Mouse (Mus musculus) 3134 (cell line): ENCODE measurements at regions not wholly inside any gene's neighbourhood (a gene's known extent, or its start where the extent isn't known, plus 50 kb on each side); places are given as distances from the start of the nearest gene placed in this dataset.
"Not testable (repeated sequence)": the region's sequence is repeated elsewhere in the genome, so short reads cannot be mapped to it uniquely, and the experiment has no call there.

Experiments
- DNase-seq: peaks from one replicate; pipeline ENCODE4 v3.0.0-alpha.2; 2011; ENCODE audit warnings: low spot score; ENCODE audit not compliant: insufficient read length; ENCODE audit errors: extremely low read depth

GRCm38 (mm10) chr9:82484341-82484740 lies 345.0 kb upstream of the Irak1bp1 start:
- DNase-seq = no peak

DNA sequence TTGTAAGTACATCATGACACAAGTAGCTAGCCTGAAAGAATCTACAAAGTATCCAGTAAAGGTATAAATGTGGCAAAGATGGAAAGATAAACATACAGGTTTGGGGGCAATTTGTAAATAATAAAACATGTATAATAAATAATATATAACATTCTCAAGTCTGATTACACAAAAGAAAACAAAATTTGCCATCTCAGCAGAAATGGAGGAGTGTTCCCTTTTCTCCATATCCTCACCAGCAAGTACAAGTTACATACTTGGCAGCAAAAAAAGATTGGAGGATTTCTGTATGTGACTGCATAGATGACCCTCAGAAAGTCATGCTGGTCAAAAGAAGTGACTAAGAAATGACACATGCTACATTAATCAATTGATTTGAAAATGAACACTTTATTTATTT lies 335.9 kb upstream of the Irak1bp1 start:
- no peak for DNase-seq

- DNase-seq = no peak
Observed at GRCm38 (mm10) chr9:82510014-82510413, 319.3 kb upstream of the Irak1bp1 start.

DNA sequence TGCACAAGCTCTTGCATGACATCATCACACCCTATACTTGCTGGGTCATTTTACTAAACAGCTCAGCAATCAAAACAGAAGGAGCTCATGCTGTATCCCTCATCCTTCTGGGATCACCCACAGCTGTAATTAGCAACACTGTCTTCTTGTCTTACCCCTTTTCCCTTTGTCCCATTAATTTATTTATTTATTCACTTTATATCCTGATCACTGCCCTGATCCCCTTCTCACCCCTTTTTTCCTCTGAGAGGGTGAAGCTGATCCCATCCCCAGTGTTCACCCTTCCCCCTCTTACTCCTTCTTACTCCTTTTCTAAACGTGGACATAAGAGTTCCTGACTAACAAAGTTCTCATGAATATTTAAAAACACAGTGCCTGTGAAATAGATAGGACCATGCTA lies 310.3 kb upstream of the Irak1bp1 start:
- no peak for DNase-seq

DNA sequence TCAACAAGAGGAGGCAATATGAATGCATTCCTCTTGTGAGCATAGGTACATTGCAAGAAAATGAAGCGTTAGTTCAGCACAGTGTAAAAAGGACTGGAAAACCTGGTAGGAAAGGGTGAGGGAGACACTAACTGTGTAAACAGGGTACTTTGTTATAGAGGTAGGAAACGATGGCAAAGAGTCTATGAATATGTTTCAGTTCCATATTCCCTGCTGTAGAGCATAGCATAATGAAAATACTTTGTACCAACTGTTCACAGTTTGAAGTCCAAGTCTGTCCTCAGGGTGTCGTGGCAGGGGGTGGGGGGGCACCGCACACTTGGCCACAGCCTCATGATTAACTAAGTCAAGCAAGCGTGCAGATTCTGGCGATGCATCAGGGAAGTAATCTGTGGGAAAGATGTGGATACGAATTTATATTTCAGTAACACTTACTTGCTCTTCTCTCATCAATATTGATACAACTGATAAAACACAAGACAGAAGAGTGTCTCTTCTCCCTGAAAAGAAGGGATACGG lies 301.4 kb upstream of the Irak1bp1 start:
- DNase-seq = no peak

DNA sequence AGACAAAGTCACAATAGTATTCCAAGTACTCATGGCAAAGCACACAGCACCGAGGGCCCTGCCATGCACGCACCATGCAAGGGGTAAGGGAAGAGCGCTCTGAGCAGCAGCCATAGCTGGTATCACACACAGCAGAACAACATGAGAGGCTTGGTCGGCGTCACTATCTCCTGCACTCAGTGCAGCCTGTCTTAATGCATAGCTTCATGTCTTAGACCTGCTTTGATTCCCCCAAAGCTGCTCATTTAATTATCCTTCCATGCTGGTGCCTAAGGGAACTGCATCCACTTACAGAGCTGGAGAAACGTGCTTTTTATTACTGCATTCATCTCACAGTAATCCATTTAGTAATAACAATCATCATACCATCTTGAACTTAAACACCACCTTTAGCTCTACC lies 276.6 kb upstream of the Irak1bp1 start:
- no peak for DNase-seq

GRCm38 (mm10) chr9:82553213-82553612 lies 276.1 kb upstream of the Irak1bp1 start:
- no peak for DNase-seq

- DNase-seq = no peak
Observed at GRCm38 (mm10) chr9:82562551-82563465, 266.5 kb upstream of the Irak1bp1 start.

DNA sequence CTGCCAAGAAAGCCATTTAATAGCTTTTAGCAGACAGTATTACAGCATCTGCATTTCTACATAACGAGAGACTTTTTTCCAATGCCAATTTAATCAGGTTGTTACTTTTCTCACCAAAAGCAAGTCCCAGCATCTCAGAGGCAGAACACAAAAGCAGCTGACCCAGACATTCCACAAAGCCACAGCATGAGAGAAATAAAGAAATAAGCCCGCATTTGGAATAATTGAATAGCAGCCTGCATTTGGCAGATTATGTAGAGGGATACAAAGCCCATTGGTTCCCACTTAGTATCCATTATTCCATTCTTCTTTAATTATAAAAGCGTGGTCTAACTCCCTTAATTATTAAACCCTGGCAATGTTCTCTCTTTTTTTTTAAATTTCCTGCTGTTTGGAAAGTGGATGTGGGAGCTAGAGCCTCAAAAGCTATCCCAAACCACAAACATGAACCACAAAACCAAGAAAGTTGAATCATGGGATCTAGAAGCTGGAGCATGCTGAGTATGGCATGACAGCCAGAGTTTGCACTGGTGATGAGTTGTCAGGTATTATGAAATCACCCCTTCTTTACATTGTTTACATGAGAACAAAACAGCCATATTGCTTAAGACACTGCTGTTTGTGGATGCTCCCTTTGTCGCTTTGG lies 247.8 kb upstream of the Irak1bp1 start:
- DNase-seq = peak; percentile 13

GRCm38 (mm10) chr9:82609111-82609510 lies 220.2 kb upstream of the Irak1bp1 start:
- DNase-seq = no peak

GRCm38 (mm10) chr9:82609946-82610345 lies 219.4 kb upstream of the Irak1bp1 start:
- no peak for DNase-seq

DNA sequence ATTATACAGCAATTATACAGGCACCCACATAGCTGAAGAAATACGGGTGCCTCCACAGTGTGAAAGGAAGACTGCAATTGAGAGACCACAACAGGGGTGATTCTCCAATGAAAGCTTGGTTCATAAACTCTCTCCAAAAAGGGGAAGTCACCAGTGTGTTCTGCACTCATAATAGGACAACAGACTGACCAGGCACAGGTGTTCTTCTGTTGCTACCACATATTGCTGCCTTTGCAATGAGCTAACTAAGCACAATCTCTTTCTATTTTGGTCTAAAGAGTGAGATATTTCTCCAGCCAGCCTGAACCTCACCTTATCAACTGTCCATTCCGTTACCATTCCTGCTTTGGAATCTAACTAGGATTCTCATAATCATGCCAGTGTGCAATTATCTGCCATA lies 216.8 kb upstream of the Irak1bp1 start:
- DNase-seq = no peak

DNA sequence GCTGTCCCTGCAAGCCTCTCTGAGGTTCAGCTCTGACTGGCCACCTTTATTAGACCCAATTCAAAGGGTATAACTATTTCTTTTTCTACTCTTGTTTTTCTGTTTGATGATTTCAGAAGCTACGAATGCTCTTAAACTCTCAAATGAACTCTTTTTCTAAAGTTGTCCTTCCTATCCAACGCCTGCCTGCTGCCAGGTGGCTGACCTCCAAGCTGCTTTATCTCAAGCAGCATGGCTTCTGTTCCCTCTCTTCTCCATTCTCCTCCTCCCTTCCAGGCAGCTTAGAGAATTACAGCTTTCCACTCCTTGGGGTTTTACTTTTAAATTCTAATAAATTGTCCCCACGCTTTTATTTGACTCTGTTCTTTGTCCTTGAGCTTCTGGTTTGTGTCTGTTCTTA lies 196.9 kb upstream of the Irak1bp1 start:
- DNase-seq = no peak

DNA sequence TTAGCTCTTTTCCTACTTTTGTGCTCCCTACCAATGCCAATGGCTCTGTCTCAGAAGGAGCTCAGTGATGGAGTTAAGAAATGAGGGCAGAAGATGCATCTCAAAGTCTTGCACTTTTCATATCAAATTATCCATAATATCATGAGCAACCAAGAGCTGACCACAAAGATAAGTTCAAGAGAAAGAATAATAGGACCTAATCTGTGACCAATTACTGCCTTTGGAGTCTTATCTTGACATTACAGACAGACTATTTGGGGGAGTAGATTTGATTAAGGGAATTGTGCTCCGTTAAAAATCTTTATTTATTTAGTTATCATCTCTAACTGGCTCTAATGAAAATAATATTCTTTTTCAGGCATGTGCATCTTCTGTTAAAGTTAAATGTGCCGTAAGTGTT lies 189.1 kb upstream of the Irak1bp1 start:
- DNase-seq = no peak

GRCm38 (mm10) chr9:82643900-82644299 lies 185.4 kb upstream of the Irak1bp1 start:
- DNase-seq = no peak

GRCm38 (mm10) chr9:82655511-82655910 lies 173.8 kb upstream of the Irak1bp1 start:
- DNase-seq = not testable (repeated sequence)

GRCm38 (mm10) chr9:82682196-82682595 lies 147.1 kb upstream of the Irak1bp1 start:
- DNase-seq = no peak

DNA sequence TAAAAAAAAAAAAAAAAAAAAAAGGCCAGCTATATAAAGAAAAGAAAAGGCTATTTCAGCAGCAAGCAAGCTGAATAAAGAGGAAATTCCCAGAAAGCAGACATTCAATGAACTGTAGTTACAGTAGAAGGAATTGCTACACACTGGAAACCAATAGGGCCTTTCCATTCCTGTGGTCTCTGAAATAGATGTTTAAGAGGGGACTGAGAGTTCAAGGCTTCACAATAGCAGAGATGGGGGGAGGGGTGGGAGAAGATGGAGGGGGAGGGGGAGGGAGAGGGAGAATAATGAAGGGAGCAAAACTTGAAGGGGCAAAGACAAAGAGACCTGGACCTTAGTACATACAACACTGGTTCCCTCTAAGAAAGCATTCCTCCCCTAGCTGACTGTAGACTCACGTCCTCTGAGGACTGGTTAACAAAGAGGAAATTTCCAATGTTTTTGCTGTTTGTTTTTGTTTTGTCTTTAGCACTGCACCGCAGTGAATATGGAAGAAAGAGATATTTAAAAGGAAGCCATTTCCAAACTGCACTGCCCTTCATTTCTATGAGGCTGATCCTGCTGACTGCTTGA lies 119.8 kb upstream of the Irak1bp1 start:
- no peak for DNase-seq

DNA sequence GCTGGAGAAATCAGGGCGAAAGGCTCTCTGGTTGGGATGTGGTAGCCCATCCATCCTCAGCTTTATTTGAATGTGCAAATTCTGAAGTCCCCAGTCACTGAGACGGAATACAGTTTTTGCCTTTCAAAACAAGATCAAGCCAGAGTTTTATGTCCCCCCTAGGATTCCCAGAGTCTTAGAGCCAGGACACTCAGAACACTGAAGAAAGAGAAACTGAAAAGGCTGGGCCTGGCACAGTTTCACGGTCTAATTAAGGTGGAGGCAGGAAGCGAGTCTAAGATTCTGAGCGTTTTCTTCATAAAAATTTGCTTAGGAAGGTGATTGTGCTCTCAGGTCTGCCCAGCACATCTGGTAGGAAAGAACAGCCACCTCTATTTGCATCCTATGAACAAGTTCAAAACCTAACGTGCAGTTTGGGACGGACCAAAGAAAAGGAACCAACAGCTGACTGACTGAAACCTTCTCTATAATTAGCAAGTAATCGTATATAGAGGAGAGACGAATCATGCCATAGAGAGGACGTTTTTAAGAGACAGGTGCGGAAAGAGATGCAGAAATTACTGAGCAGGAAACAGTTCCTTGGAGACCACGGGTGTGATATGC lies 119.2 kb upstream of the Irak1bp1 start:
- DNase-seq = no peak

GRCm38 (mm10) chr9:82710945-82711516 lies 118.3 kb upstream of the Irak1bp1 start:
- no peak for DNase-seq
